Mouse (Mus musculus) midbrain, embryonic 13.5 days (tissue): Measurements from ENCODE around the gene Olfr74. TPM values are rescaled to one million over a fixed set of nuclear protein-coding genes. Genes with fewer than 3 reads are reported as not detected.
"Not testable (repeated sequence)": the region's sequence is repeated elsewhere in the genome, so short reads cannot be mapped to it uniquely, and the experiment has no call there.

Experiments
- ATAC-seq: fragments of 200-750 bp; cut with Nextera tagmentation; 2 replicates; pipeline ENCODE4 v1.8.0; 2017; ENCODE audit warnings: mild to moderate bottlenecking, moderate TSS enrichment, moderate library complexity
- H3K27ac ChIP-seq: fragments of 300-500 bp; sonication (generic); 2 replicates; pipeline ENCODE4 v1.5.1; 2015; ENCODE audit warnings: inconsistent platforms, mild to moderate bottlenecking, moderate library complexity
- H3K27me3 ChIP-seq: fragments of 300-500 bp; sonication (generic); 2 replicates; pipeline ENCODE4 v1.6.1; 2015; ENCODE audit warnings: mild to moderate bottlenecking, inconsistent platforms
- H3K36me3 ChIP-seq: fragments of 300-500 bp; sonication (generic); 2 replicates; pipeline ENCODE4 v1.6.1; 2015; ENCODE audit warnings: mild to moderate bottlenecking, inconsistent platforms
- H3K4me1 ChIP-seq: fragments of 300-500 bp; sonication (generic); replicated peaks from 2 replicates; pipeline ENCODE4 v1.6.1; 2015; ENCODE audit warnings: inconsistent platforms
- H3K4me2 ChIP-seq: fragments of 300-500 bp; sonication (generic); replicated peaks from 2 replicates; pipeline ENCODE4 v1.6.1; 2015; ENCODE audit warnings: moderate library complexity, mild to moderate bottlenecking, inconsistent platforms
- H3K4me3 ChIP-seq: fragments of 300-500 bp; sonication (generic); replicated peaks from 2 replicates; pipeline ENCODE4 v1.5.1; 2015; ENCODE audit warnings: mild to moderate bottlenecking, inconsistent platforms
- H3K9ac ChIP-seq: fragments of 300-500 bp; sonication (generic); replicated peaks from 2 replicates; pipeline ENCODE4 v1.6.1; 2015; ENCODE audit warnings: mild to moderate bottlenecking, inconsistent platforms
- H3K9me3 ChIP-seq: fragments of 300-500 bp; sonication (generic); 2 replicates; pipeline ENCODE4 v1.6.1; 2016; ENCODE audit warnings: mild to moderate bottlenecking, inconsistent platforms
- WGBS: fragments of 180-500 bp; shearing (Covaris S2); methylation state at CpG from one replicate; pipeline ENCODE4 v1.1.7; 2015; 5-methylcytosine and 5-hydroxymethylcytosine counted together
- polyA plus RNA-seq: library from polyadenylated mRNA; unstranded; fragments of >200 nt; fragmentation: Nextera tagmentation; extraction: Ambion mirVana; gene quantifications from 2 replicates; pipeline ENCODE4 v1.2.1, GENCODE M21; 2015

Olfr74 gene
- not detected in 2 replicates for polyA plus RNA-seq

DNA sequence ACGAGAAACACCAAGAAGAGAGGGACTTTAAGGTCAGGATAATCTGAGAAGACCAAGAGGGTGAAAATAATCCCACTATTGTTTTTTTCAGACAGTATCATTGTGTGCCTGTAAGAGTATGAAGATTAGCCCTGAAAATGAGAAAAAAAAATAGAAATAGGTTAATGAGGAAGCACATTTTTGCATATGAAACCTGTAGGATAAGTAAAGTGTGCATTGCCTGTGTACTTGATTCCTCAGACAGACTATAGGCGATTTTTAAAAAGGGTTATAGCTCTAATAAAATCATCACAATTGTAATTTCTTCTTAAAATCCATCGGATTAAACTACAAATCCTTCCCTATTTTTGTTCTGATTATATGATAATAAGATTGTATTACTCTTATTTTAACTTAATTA is at the start of gene Olfr74:
Gene Olfr74, minus strand, starts transcription at position 101 of the 400 bp plus-strand sequence.
- WGBS = 76% methylated on average over 3 of the region's 3 CpGs
- no peaks in the 10 kb centered on the region for H3K9me3 ChIP-seq
- H3K4me2 ChIP-seq = no peak within 1 kb of the TSS
- no peak for ATAC-seq
- no peaks in the 10 kb centered on the region for H3K27me3 ChIP-seq
- H3K4me1 ChIP-seq = no peaks in the 10 kb centered on the region
- no peak within 1 kb of the TSS for H3K4me3 ChIP-seq
- H3K36me3 ChIP-seq = no peaks in the 10 kb centered on the region
- H3K9ac ChIP-seq = no peak within 1 kb of the TSS
- no peak within 1 kb of the TSS for H3K27ac ChIP-seq

- not testable (repeated sequence) for H3K4me2 ChIP-seq, H3K4me1 ChIP-seq, H3K27me3 ChIP-seq, H3K4me3 ChIP-seq, H3K9me3 ChIP-seq, H3K9ac ChIP-seq, H3K27ac ChIP-seq, ATAC-seq, H3K36me3 ChIP-seq
- WGBS = 91% methylated on average over 1 of the region's 1 CpGs
These were observed 48.0 kb upstream of the Olfr74 start, which contains the start of gene Olfr1161 for GRCm38 (mm10) chr2:88022474-88022873. Gene Olfr1161, plus strand, starts transcription at chr2:88022774.

GRCm38 (mm10) chr2:88007515-88008318 is 33.3 kb upstream of the Olfr74 start, which contains the start of gene Olfr1160:
Gene Olfr1160, minus strand, starts transcription at chr2:88008268.
- H3K27me3 ChIP-seq = no peaks in the 10 kb centered on the region
- ATAC-seq = no peak
- H3K36me3 ChIP-seq = no peaks in the 10 kb centered on the region
- no peak within 1 kb of the TSS for H3K4me2 ChIP-seq
- no peaks in the 10 kb centered on the region for H3K9me3 ChIP-seq
- no peaks in the 10 kb centered on the region for H3K4me1 ChIP-seq
- H3K9ac ChIP-seq = no peak within 1 kb of the TSS
- no peak within 1 kb of the TSS for H3K4me3 ChIP-seq
- H3K27ac ChIP-seq = no peak within 1 kb of the TSS

- no peaks in the 10 kb centered on the region for H3K9me3 ChIP-seq
These were observed 15.3 kb upstream of the Olfr74 start, which contains the start of gene Olfr1158 for GRCm38 (mm10) chr2:87989813-87990212. Gene Olfr1158, plus strand, starts transcription at chr2:87990113.

DNA sequence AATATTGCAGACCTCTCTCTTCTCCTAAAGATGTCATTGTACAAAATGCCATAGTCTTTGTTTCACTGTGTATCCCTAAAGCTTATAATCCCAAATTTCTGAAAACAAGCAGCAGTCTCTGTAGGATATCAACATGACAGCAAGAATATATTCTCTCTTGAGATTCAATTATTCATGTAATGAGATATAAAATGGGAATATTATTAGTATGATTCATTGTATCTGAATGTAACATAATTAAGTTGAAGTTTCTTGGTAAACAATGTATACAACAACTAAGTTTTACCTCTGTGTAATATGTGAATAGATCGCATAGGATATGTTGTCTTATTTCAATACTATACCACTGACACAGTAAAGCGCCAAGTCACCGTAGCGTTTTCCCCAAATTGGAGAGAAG is 6.3 kb downstream of the Olfr74 start, which contains the start of gene Olfr1157:
Gene Olfr1157, minus strand, starts transcription at position 101 of the 400 bp plus-strand sequence.
- H3K4me3 ChIP-seq = no peak within 1 kb of the TSS
- WGBS = 96% methylated on average over 4 of the region's 4 CpGs
- no peaks in the 10 kb centered on the region for H3K27me3 ChIP-seq
- H3K36me3 ChIP-seq = no peaks in the 10 kb centered on the region
- no peak within 1 kb of the TSS for H3K27ac ChIP-seq
- no peak within 1 kb of the TSS for H3K9ac ChIP-seq
- H3K4me1 ChIP-seq = no peaks in the 10 kb centered on the region
- H3K9me3 ChIP-seq = no peaks in the 10 kb centered on the region
- ATAC-seq = no peak
- no peak within 1 kb of the TSS for H3K4me2 ChIP-seq

More at GRCm38 (mm10) chr2:87989813-87990212, 15.3 kb upstream of the Olfr74 start, which contains the start of gene Olfr1158:
- H3K9ac ChIP-seq = no peak within 1 kb of the TSS
- no peaks in the 10 kb centered on the region for H3K4me1 ChIP-seq
- H3K4me2 ChIP-seq = no peak within 1 kb of the TSS
- no peaks in the 10 kb centered on the region for H3K27me3 ChIP-seq
- no peak for ATAC-seq
- H3K27ac ChIP-seq = no peak within 1 kb of the TSS
- H3K36me3 ChIP-seq = no peaks in the 10 kb centered on the region
- H3K4me3 ChIP-seq = no peak within 1 kb of the TSS

DNA sequence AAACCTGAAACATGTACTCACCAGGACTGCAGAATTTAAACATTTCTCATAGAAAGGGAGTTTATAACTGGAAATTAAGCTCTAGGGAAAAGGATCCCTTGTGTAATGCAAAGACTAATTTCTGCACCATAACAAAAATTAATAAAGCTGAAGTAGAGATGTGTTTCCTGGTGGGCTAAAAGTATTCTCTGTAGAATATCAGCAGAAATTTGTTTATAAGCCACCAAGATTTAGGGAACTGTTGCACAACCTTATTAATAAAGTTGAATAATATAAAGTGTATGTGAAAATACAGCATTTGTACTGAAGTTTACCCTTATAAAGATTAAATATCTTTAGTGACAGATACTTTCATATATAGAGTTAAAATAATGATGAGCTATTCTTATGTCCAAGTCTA is 21.5 kb downstream of the Olfr74 start, which contains the start of gene Olfr1156:
Gene Olfr1156, minus strand, starts transcription at position 101 of the 400 bp plus-strand sequence.
- Histone ChIP-seq H3K27ac (no peak within 1 kb of the TSS), H3K4me1 (no peaks in the 10 kb centered on the region), H3K9me3 (no peaks in the 10 kb centered on the region), H3K36me3 (no peaks in the 10 kb centered on the region), H3K27me3 (no peaks in the 10 kb centered on the region), H3K9ac (no peak within 1 kb of the TSS), H3K4me3 (no peak within 1 kb of the TSS), H3K4me2 (no peak within 1 kb of the TSS)
- ATAC-seq = no peak

DNA sequence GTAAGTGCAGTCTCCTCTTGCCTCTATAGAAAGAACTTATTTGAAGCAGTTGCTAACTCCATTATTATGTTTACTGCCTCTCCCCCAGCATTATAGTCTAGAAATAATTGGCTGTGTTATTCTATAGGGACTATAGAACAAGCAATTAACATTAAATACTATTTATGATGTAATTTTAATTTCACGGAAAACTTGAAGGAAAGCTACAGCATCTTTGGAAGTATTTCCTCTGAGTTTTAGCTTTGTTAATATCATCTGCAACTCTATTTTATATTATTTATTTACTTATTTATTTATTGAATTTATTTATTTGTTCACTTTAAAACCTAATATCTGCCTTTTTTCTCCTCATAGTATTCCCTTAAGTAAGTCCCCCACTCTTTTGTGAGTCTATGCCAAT is 29.4 kb downstream of the Olfr74 start, which contains the start of gene Olfr1155:
Gene Olfr1155, minus strand, starts transcription at position 101 of the 400 bp plus-strand sequence.
- no peak within 1 kb of the TSS for H3K27ac ChIP-seq
- H3K9ac ChIP-seq = no peak within 1 kb of the TSS
- no peak for ATAC-seq
- no peak within 1 kb of the TSS for H3K4me2 ChIP-seq
- no peaks in the 10 kb centered on the region for H3K4me1 ChIP-seq
- no peak within 1 kb of the TSS for H3K4me3 ChIP-seq
- WGBS = 96% methylated on average over 1 of the region's 1 CpGs
- H3K27me3 ChIP-seq = no peaks in the 10 kb centered on the region
- no peaks in the 10 kb centered on the region for H3K9me3 ChIP-seq
- no peaks in the 10 kb centered on the region for H3K36me3 ChIP-seq

Other genes starting within 250 kb of the Olfr74 start
- gene Olfr1138, start 234.7 kb downstream of the Olfr74 start, polyA plus RNA-seq = not detected in 2 replicates
- not detected in 2 replicates for gene Olfr1140, start 230.9 kb downstream of the Olfr74 start, polyA plus RNA-seq
- not detected in 2 replicates for gene Olfr1141, start 220.7 kb downstream of the Olfr74 start, polyA plus RNA-seq
- not detected in 2 replicates for gene Olfr152, start 195.2 kb downstream of the Olfr74 start, polyA plus RNA-seq
- gene Olfr1143, start 174.1 kb downstream of the Olfr74 start, polyA plus RNA-seq = not detected in 2 replicates
- gene Olfr1145, start 164.8 kb downstream of the Olfr74 start, polyA plus RNA-seq = not detected in 2 replicates
- gene Olfr1148, start 144.1 kb downstream of the Olfr74 start, polyA plus RNA-seq = not detected in 2 replicates
- not detected in 2 replicates for gene Olfr1150-ps1, start 130.7 kb downstream of the Olfr74 start, polyA plus RNA-seq
- gene Olfr1151, start 118.8 kb downstream of the Olfr74 start, polyA plus RNA-seq = not detected in 2 replicates
- not detected in 2 replicates for gene Olfr1152, start 108.2 kb downstream of the Olfr74 start, polyA plus RNA-seq
- gene Olfr1153, start 79.7 kb downstream of the Olfr74 start, polyA plus RNA-seq = not detected in 2 replicates
- gene Olfr1154, start 69.5 kb downstream of the Olfr74 start, polyA plus RNA-seq = not detected in 2 replicates
- gene Olfr1155, start 29.5 kb downstream of the Olfr74 start, polyA plus RNA-seq = not detected in 2 replicates
- not detected in 2 replicates for gene Olfr1156, start 21.6 kb downstream of the Olfr74 start, polyA plus RNA-seq
- not detected in 2 replicates for gene Olfr1157, start 6.4 kb downstream of the Olfr74 start, polyA plus RNA-seq
- not detected in 2 replicates for gene Olfr1158, start 15.4 kb upstream of the Olfr74 start, polyA plus RNA-seq
- not detected in 2 replicates for gene Olfr1160, start 33.6 kb upstream of the Olfr74 start, polyA plus RNA-seq
- gene Olfr1161, start 48.1 kb upstream of the Olfr74 start, polyA plus RNA-seq = not detected in 2 replicates
- gene Olfr73, start 63.0 kb upstream of the Olfr74 start, polyA plus RNA-seq = not detected in 2 replicates
- gene Olfr1162, start 76.5 kb upstream of the Olfr74 start, polyA plus RNA-seq = not detected in 2 replicates
- not detected in 2 replicates for gene Olfr1163, start 97.2 kb upstream of the Olfr74 start, polyA plus RNA-seq
- not detected in 2 replicates for gene Olfr1164, start 119.3 kb upstream of the Olfr74 start, polyA plus RNA-seq
- gene Olfr1166, start 153.6 kb upstream of the Olfr74 start, polyA plus RNA-seq = not detected in 2 replicates
- not detected in 2 replicates for gene Olfr1167, start 180.5 kb upstream of the Olfr74 start, polyA plus RNA-seq
- gene Olfr1168, start 207.2 kb upstream of the Olfr74 start, polyA plus RNA-seq = not detected in 2 replicates